Mouse (Mus musculus): ENCODE measurements at regions not wholly inside any gene's neighbourhood (a gene's known extent, or its start where the extent isn't known, plus 50 kb on each side); places are given as distances from the start of the nearest gene placed in this dataset.

DNA sequence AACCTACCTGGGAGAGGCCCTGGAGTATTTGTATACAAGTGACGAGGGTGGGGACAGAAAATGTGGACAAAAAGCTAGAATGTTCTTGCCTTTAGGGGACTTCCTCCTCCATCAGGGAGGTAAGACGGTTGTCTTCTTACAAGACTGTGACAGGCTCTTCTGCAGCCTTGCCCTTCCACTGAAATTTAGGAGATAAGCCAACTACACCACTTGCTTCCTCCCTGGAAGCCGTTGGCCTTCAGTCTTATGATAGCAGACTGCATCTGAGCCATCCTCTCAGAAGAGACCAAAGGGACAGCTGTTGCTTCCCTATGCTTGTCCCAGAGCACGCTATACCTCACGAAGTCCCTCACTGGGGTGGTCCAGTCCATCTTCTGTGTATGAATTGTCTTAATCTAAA lies 106.5 kb upstream of the Mrps10 start:
- TF ChIP-seq TAL1 (IDR thresholded peaks at IDR 0.05; ENCODE audit: low read length) (no peak), GATA1 (IDR thresholded peaks at IDR 0.05; ENCODE audit: low read length) (no peak)
